Mouse (Mus musculus) megakaryocyte, embryonic 14.5 days (primary cell): ENCODE measurements around the gene Yap1.

Source experiments
- FLI1 ChIP-seq: IDR thresholded peaks from 2 replicates; pipeline ENCODE4 v1.6.1; 2012; ENCODE audit warnings: low read length, inconsistent platforms, mixed read lengths
- GATA1 ChIP-seq: IDR thresholded peaks from 3 replicates; pipeline ENCODE4 v1.6.1; 2012; ENCODE audit warnings: mixed read lengths, low read length, inconsistent platforms, borderline replicate concordance

DNA sequence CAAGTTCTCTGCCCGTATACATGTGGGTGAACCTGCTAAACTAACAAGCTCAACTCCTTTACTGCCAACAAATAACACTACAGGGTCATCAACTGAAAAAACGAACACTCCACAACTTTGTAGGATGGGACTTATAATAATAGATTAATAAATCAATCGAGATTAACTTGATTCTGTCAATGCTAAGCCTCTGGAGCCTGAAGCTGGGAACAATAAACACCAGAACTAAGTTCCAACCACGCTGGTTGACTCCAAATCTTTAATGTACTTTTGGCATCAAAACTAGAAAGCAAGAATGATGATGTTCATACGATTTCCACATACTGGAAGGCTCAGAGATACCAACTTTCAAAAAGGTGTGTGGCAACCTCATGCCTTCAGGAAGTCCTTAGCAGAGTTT lies 17.3 kb downstream of the Yap1 start:
- TF ChIP-seq GATA1 (no peak), FLI1 (no peak)
